Mouse (Mus musculus): ENCODE measurements around the gene Mfsd8.
"Not testable (repeated sequence)": the region's sequence is repeated elsewhere in the genome, so short reads cannot be mapped to it uniquely, and the experiment has no call there.

Mfsd8 gene

GRCm38 (mm10) chr3:40846473-40846956, at the start of gene Mfsd8:
Gene Mfsd8, minus strand, starts transcription at chr3:40846886.
- DNase-seq = peak; percentile 95 to 98

- DNase-seq = peak; percentile 39 to 62
Observed at GRCm38 (mm10) chr3:40894336-40894735, 47.6 kb upstream of the Mfsd8 start.

GRCm38 (mm10) chr3:40893816-40894258, 47.2 kb upstream of the Mfsd8 start:
- DNase-seq = peak; percentile 97 to 99

- not testable (repeated sequence) for DNase-seq
Observed at GRCm38 (mm10) chr3:40853123-40853738, 6.5 kb upstream of the Mfsd8 start.

GRCm38 (mm10) chr3:40847936-40848335, 1.2 kb upstream of the Mfsd8 start:
- not testable (repeated sequence) for DNase-seq

GRCm38 (mm10) chr3:40847018-40847417, 332 bp upstream of the Mfsd8 start:
- DNase-seq = peak; percentile 68 to 78

- not testable (repeated sequence) for DNase-seq
Observed at GRCm38 (mm10) chr3:40846957-40847017, 101 bp upstream of the Mfsd8 start, which contains the start of gene Abhd18. Gene Abhd18, plus strand, starts transcription at chr3:40846970.

GRCm38 (mm10) chr3:40845521-40845920, 1.2 kb downstream of the Mfsd8 start:
- peak in 1 of 2 experiments; percentile 2 for DNase-seq

GRCm38 (mm10) chr3:40813275-40813674, 33.4 kb downstream of the Mfsd8 start:
- no peak for DNase-seq

GRCm38 (mm10) chr3:40809894-40810293, 36.8 kb downstream of the Mfsd8 start:
- DNase-seq = no peak

- no peak for DNase-seq
Observed at GRCm38 (mm10) chr3:40808686-40809085, 38.0 kb downstream of the Mfsd8 start.

GRCm38 (mm10) chr3:40806871-40807270, 39.8 kb downstream of the Mfsd8 start:
- DNase-seq = no peak

GRCm38 (mm10) chr3:40800373-40800823, 46.3 kb downstream of the Mfsd8 start:
- peak; percentile 66 to 74 for DNase-seq

GRCm38 (mm10) chr3:40799530-40800372, 46.9 kb downstream of the Mfsd8 start, which contains the start of gene Plk4:
Gene Plk4, plus strand, starts transcription at chr3:40800019.
- DNase-seq = peak; percentile 99

- peak; percentile 61 to 75 for DNase-seq
Observed at GRCm38 (mm10) chr3:40798500-40798899, 48.2 kb downstream of the Mfsd8 start.

GRCm38 (mm10) chr3:40798054-40798453, 48.6 kb downstream of the Mfsd8 start:
- DNase-seq = no peak

- DNase-seq = no peak
Observed at GRCm38 (mm10) chr3:40793783-40794182, 52.9 kb downstream of the Mfsd8 start.

All from kidney, postnatal 4 days (tissue).